Mouse (Mus musculus) liver, adult 10 weeks (tissue): ENCODE data around the gene Magoh. TPM values are rescaled to one million over a fixed set of nuclear protein-coding genes. Genes with fewer than 3 reads are reported as not detected.

Experiments used
- polyA plus RNA-seq: library from polyadenylated mRNA; stranded (reverse); fragments of 350-450 nt; fragmentation: Illumina TruSeq; extraction: RNeasy Lipid Tissue Mini Kit (QIAGEN cat#74804); gene quantifications from one replicate; pipeline ENCODE4 v1.2.3, GENCODE M21; 2014; ENCODE audit warnings: low read depth, low replicate concordance

Gene Magoh
- polyA plus RNA-seq = 66.7 TPM

DNA sequence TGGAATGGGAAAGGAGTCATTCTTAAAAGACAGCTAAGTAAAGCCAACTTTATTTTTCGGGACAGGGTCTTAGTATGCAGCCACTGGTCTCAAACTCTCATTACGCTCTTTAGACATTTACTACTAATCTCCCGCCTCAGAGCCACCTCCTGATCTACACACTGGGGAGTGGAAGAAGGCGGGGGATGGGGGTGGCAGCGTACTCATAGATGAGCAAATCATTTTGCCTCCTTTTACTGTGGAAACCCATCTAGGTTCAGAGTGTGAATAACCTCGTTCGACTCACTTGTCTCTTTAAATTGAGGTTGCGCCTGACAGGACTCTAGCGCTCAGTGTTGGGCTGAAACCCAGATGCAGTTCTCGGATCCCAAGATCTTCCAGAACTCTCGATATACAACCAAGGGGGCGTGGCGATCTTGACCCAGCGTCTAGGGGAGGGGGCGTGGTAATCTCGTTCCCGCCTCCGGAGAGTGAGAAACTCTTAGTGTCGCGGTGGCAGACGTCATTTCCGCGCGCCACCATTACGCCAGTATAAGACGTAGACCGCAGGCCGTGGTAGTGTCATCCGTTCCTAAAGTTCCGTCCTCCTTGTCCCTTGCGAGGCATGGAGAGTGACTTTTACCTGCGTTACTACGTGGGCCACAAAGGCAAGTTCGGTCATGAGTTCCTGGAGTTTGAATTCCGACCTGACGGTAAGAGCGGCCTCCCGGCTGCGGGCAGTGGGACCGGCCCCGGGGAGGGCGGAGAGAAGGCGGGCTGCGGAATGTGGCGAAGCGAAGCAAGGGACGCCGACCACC, at the start of gene Magoh:
TSS of gene Magoh (plus strand) at position 502 of the 797 bp plus-strand sequence.

GRCm38 (mm10) chr4:107889731-107890432, 10.3 kb downstream of the Magoh start, which contains the start of gene 0610037L13Rik:
Gene 0610037L13Rik (plus strand): TSS chr4:107889813.

DNA sequence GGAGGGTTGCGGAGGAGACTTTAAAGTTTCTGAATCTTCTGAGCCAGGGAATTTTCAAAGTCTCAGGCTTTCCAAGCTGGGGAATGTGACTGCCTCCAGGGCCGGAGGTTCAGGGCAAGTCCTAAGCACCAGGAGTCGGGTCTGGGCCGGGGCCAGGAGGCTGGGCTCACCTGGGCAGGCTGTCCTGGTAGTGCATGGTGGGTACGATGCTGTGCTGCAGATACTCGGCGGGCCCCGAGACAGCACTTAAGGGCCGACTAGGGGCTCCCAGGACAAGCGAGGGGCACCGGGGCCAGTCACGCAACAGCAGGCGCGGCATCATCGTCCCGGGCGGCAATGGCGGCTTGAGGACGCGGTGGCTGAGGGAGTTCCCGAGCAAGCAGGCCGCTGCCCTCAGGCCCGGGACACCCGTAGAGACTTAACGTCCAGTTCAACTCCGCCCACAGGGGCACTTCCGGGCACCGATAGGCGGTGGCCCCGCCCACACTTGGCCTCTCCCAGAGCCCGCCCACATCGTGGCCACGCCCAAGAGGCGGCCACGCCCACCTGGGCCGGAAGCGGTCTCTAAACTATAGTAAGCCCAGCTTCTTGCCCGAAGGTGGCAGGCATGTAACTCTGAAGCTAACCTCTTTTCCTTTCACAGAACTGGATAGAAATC, 43.7 kb downstream of the Magoh start, which contains the start of gene Cpt2:
TSS of gene Cpt2 (minus strand) at position 466 of the 658 bp plus-strand sequence.

Other genes with a start within 250 kb of the Magoh start
- not detected for gene Dmrtb1, start 195.5 kb upstream of the Magoh start, polyA plus RNA-seq
- not detected for gene Lrp8, start 77.5 kb upstream of the Magoh start, polyA plus RNA-seq
- gene 0610037L13Rik, start 10.1 kb downstream of the Magoh start, polyA plus RNA-seq = 13.8 TPM
- 273 TPM for gene Cpt2, start 43.9 kb downstream of the Magoh start, polyA plus RNA-seq
- gene Slc1a7, start 88.6 kb downstream of the Magoh start, polyA plus RNA-seq = not detected
- gene Podn, start 216.7 kb downstream of the Magoh start, polyA plus RNA-seq = 0.34 TPM